Mouse (Mus musculus) adrenal gland, adult 2 months (tissue): Measurements from ENCODE around the gene Def8. TPM values are rescaled to one million over a fixed set of nuclear protein-coding genes. Genes with fewer than 3 reads are reported as not detected.

Source experiments
- DNase-seq: peaks from one replicate; pipeline ENCODE4 v3.0.0; 2021
- long read RNA-seq: library from polyadenylated mRNA; stranded (forward); transcript quantifications from one replicate; pipeline ENCODE4 v2.0.0, GENCODE M21; 2021
- polyA plus RNA-seq: library from polyadenylated mRNA; depleted of rRNA; stranded (reverse); fragments of >200 nt; gene quantifications from 2 replicates; pipeline ENCODE4 v1.2.3, GENCODE M21; 2012; rRNA removed
- total RNA-seq, 2 experiments: library from RNA; stranded (reverse); gene quantifications; 2 replicates each; pipeline ENCODE4 v1.2.3; 2021

The Def8 gene
- 10 to 100 TPM; 26.0 to 31.7 TPM for total RNA-seq
- polyA plus RNA-seq, result 24.0 and 24.6 TPM in 2 replicates
- long read RNA-seq, transcript Def8-202 (12 exons, 3,127 nt), result major isoform, 14 of 25 reads
- long read RNA-seq, partial matches to known transcripts, result 5 of 25 reads
- long read RNA-seq, other reads (novel, unspliced or antisense), result 5 of 25 reads

- DNase-seq, result no peak
These were observed at the start of gene Def8 for GRCm38 (mm10) chr8:123423441-123423840. Gene Def8 (plus strand): TSS chr8:123423527.

GRCm38 (mm10) chr8:123374239-123374578 lies 49.1 kb upstream of the Def8 start:
- peak; percentile 95 for DNase-seq

DNA sequence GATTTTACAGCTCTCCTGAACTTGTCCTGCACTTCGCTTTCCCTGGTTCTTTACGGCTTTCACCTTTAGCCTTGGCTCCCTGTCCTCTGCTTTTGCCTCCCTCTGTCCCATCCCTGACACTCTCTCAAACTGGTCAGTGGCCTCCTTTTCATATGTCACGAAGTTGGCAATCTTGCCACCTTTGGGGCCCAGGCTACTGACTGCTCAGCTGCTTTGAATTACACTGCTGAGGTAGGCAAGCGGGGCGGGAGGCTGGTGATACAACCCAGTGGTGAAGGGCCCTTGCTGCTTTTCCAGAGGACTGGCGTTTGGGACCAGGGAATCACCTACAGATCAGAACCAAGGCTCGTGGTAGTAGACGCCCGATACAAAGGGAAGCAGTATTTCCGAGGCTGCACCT lies 47.6 kb upstream of the Def8 start:
- DNase-seq, result no peak

- no peak for DNase-seq
These were observed 47.2 kb upstream of the Def8 start for GRCm38 (mm10) chr8:123376106-123376505.

GRCm38 (mm10) chr8:123381711-123382110 lies 41.6 kb upstream of the Def8 start:
- DNase-seq, result no peak

DNA sequence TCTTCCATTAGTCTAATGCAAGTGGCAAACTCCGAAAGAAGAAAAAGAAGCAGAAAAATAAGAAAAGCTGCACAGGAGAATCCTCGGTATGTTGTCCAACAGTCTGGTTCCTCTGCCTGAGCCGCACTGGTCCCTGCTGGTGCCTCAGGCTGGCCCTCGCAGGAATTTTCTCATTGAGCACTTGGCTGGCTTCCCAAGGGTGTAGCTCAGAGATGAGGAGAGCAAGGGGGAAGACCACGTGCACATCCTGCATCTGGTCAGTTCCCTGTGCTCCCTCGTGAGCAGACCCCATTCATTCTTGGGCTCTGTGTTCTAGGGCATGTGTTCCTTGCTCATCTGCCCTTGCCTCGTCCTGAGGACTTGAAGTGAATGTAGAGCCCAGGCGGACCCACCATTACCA lies 40.8 kb upstream of the Def8 start:
- DNase-seq, result no peak

DNA sequence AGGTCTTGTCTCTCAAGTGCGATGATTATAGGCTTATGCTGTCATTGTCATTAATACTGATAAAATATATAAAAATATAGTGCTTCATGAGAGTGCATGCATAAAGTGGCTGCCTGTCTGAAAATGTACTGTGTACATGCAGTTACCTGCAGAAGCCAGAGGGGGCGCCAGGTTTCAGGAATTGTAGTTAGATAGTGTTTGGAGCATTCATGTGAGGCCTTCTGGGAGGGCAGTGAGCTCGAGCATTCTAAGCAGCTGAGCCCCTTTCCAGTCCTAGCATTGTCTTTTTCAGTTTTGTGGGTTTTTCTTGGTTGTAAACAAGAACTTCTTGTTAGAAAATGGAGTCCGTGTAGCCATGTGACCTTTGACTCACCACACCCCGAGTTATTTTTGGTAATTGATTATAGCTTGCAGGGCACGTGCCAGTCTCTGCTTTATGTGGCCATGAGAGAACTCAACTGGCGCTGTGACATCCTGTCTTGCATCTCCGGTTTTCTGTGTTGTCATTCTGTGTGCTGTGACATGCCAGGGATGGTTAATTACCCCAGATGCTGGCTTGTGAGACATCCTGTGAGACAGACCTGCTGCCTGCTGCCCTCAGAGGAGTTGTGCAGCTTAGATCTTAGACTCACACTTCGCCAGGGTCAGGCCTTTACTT lies 38.3 kb upstream of the Def8 start:
- DNase-seq, result no peak

- DNase-seq, result peak; percentile 70
These were observed 36.3 kb upstream of the Def8 start for GRCm38 (mm10) chr8:123387041-123387440.

- peak; percentile 38 for DNase-seq
These were observed 35.5 kb upstream of the Def8 start for GRCm38 (mm10) chr8:123387801-123388200.

DNA sequence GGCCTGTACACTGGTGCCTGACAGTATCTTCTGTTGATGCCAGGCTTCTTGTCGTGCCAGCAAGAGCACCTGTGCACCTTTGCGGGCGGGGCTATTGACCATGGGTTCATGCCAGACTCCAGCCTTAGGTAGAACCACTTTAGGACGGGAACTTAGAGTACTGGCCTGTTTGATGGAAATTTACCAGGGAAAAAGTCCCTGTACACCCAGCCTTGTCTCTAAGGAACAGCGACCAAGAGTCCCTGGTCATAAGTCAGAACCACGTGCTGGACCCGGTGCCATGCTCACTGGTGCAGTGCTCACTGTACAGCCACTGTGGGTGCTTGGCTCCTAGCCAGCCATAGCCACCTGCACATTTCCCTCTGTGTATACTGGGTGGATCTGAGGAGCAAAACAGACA lies 34.3 kb upstream of the Def8 start:
- DNase-seq, result no peak

GRCm38 (mm10) chr8:123398308-123398707 lies 25.0 kb upstream of the Def8 start:
- no peak for DNase-seq

DNA sequence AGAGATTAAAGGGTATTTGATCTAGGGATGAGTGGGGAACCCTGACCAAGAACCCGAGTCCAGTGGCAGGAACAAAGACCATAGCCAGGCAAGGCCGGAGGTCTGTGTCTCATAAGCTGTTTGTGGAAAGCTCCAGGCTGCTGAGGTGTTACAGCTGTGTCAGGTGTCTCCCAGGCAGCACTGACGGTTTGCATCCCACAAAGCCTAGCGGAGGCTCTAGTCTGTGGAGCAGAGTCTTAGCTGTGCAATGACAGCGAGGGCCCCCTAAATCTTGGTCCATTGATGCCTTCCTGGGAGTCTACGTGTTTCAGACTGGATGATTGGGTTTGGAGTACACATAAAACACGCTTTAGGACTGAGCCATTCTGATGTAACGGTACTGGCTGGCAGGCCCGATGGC lies 21.4 kb upstream of the Def8 start:
- DNase-seq, result no peak

- DNase-seq, result no peak
These were observed 20.5 kb upstream of the Def8 start for GRCm38 (mm10) chr8:123402730-123403326.

- no peak for DNase-seq
These were observed 18.8 kb upstream of the Def8 start for GRCm38 (mm10) chr8:123404521-123404920.

DNA sequence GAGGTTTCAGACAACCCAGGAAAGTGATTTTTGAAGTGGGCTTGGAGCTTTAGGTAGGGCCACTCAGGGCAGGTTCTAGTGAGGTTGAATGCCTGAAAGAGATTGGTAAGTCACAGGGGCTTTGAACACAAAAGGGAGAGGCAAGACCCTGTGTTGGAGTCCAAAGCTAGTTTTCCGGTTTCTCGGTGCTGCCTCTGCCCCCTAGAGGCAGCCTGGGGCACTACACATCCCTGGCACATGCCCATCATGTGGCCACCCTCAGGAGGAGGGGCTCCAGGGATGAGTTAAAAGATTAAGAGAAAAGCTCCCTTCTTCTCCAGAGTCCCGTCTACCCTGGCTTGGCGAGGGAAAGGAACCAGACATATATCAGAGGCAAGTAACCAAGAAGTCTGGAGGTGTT lies 16.5 kb upstream of the Def8 start, which contains the start of gene Mc1r:
Gene Mc1r (plus strand): TSS at position 322 of the 400 bp plus-strand sequence.
- peak; percentile 66 for DNase-seq

DNA sequence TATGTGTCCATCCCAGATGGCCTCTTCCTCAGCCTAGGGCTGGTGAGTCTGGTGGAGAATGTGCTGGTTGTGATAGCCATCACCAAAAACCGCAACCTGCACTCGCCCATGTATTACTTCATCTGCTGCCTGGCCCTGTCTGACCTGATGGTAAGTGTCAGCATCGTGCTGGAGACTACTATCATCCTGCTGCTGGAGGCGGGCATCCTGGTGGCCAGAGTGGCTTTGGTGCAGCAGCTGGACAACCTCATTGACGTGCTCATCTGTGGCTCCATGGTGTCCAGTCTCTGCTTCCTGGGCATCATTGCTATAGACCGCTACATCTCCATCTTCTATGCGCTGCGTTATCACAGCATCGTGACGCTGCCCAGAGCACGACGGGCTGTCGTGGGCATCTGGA lies 15.7 kb upstream of the Def8 start:
- DNase-seq, result no peak

- peak; percentile 79 for DNase-seq
These were observed 14.5 kb upstream of the Def8 start for GRCm38 (mm10) chr8:123408586-123409544.

DNA sequence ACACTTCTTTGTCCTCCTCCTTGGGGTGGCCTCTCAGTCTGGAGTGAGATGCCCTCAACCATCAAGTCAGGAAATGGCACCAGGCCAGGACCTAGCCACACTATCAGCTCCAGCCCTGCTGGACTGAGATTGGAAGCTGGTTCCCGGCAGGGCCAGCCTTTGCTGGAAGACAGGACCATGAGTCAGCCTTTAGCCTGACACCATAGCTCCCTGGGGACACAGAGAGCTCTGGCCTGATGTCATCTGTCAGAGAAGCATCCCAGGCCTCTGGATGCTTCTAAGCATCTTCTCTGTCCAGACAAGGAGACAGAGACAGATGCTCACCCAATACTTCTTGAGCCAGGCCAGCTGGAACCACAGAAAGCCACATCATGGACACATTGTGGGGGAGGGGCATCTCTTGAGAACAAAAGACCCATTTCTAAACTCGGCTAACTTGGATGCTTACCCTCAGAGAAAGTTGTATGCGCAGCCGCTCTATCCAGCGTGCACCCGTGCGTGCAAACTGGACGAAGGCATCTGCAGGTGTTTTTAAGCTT lies 13.2 kb upstream of the Def8 start:
- peak; percentile 71 for DNase-seq

DNA sequence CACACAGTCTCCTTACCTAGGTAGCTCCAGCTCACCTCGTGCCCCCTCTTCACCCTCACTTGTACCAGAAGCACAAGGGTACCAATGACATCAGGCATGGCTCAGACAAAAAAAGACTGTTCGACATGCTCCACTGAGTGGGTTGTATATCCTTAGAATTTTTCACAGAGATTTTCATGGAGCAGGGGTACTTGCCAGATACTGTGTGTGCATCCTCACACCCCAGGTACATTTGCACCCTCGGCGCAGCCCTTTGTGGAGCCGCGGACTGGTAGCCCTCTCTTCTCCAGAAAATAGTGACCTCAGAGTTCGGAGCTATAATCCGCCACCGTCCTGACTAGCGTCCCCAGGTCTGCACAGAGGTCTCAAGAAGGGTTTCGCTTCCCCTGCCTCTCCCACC lies 12.5 kb upstream of the Def8 start:
- DNase-seq, result no peak

DNA sequence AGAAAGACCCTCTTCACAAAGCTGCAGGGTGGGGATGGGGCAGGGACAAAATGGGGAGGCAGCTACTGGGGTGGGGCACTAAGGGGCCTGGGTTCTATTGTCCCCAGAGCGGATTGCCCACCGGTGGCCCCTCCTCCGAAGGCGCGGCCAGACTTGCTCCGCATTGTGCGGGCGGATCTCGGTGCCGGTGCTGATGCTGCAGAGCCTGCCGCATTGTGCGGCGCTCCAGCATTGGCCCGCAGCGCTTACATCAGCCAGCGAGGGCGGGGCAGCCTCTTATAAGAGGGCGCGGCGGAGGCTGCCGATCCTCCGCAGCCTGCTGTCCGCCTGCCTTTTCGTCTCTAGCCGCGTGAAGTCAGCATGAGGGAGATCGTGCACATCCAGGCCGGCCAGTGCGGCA lies 12.1 kb upstream of the Def8 start, which contains the start of gene Tubb3:
Gene Tubb3 (plus strand): TSS at position 179 of the 400 bp plus-strand sequence.
- peak; percentile 73 for DNase-seq

DNA sequence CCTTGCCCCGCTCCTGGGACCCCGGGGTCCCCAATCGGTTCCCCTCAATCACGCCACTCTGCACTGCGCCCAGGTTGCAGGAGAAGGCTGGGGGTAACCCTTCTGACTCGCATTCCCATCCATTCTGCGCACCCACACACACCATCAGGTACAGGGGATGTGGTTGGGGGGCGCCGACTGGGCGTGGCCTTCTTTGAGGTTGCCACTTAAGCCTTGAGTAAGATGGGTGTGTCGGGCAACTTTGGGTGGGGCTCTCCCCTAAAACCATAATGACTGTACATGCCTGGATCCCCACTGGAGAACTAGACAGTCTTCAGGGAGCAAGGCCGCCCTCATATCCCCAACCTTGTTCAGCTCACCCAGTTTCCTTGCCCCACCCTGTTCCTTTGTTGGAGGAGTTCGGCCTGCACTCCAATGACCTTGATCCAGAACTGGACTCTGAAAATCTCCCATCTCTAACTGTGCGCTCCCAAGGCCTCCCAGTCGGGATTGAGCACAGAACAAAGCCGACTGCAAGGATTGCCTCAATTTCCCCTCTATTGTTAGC lies 11.5 kb upstream of the Def8 start:
- DNase-seq, result no peak
